Mouse (Mus musculus) spleen, adult 2 months (tissue): ENCODE data around the gene Adck2. TPM values are rescaled to one million over a fixed set of nuclear protein-coding genes. Genes with fewer than 3 reads are reported as not detected.

Experiments used
- DNase-seq, 2 experiments: peaks; one replicate each; pipeline versions ENCODE4 v3.0.0 to v3.0.0-alpha.2; 2012 to 2021; ENCODE audit warnings: low spot score in 2 of 2, low read depth in 1 of 2
- H3K27ac ChIP-seq: fragments of 200-500 bp; 2 replicates; pipeline ENCODE4 v1.5.1; 2012; ENCODE audit warnings: low read length, inconsistent platforms; ENCODE audit not compliant: insufficient read depth
- H3K27me3 ChIP-seq: fragments of 200-500 bp; 2 replicates; pipeline ENCODE4 v1.6.1; 2012; ENCODE audit warnings: mild to moderate bottlenecking, moderate library complexity, low read length, inconsistent platforms; ENCODE audit not compliant: control insufficient read depth, insufficient read depth
- H3K36me3 ChIP-seq: fragments of 200-500 bp; 2 replicates; pipeline ENCODE4 v1.6.1; 2012; ENCODE audit warnings: mild to moderate bottlenecking, low read length, inconsistent platforms; ENCODE audit not compliant: control insufficient read depth, insufficient read depth
- H3K4me1 ChIP-seq: fragments of 200-500 bp; 2 replicates; pipeline ENCODE4 v1.6.1; 2011; ENCODE audit warnings: inconsistent platforms; ENCODE audit not compliant: control insufficient read depth, insufficient read depth, insufficient read length
- H3K4me3 ChIP-seq: fragments of 200-500 bp; 2 replicates; pipeline ENCODE4 v1.5.1; 2011; ENCODE audit warnings: mild to moderate bottlenecking, inconsistent platforms; ENCODE audit not compliant: insufficient read depth, insufficient read length; ENCODE audit errors: extremely low read depth
- CTCF ChIP-seq: fragments of 200-500 bp; IDR thresholded peaks from 2 replicates; pipeline ENCODE4 v1.5.1; 2011; ENCODE audit warnings: mild to moderate bottlenecking, inconsistent platforms; ENCODE audit not compliant: insufficient read depth, insufficient read length, insufficient replicate concordance; ENCODE audit errors: extremely low read depth
- POLR2A ChIP-seq: fragments of 200-500 bp; IDR thresholded peaks from 2 replicates; pipeline ENCODE4 v1.6.1; 2011; ENCODE audit warnings: low read depth, low read length, inconsistent platforms
- WGBS: fragments of 180-500 bp; shearing (Covaris S2); methylation state at CpG from one replicate; pipeline ENCODE4 v1.1.7; 2018; 5-methylcytosine and 5-hydroxymethylcytosine counted together
- polyA plus RNA-seq: library from polyadenylated mRNA; depleted of rRNA; stranded (reverse); fragments of >200 nt; gene quantifications from 2 replicates; pipeline ENCODE4 v1.2.3, GENCODE M21; 2012; rRNA removed

Adck2 gene
- 8.6 and 14.1 TPM in 2 replicates for polyA plus RNA-seq

- Histone ChIP-seq H3K4me1 (peaks cover 10% of the 10 kb centered on the region; the same call in 1 of the 2 replicates), H3K27me3 (no peaks in the 10 kb centered on the region), H3K4me3 (peak within 1 kb of the TSS; percentile 86), H3K36me3 (peaks cover 3% of the 10 kb centered on the region), H3K27ac (peak within 1 kb of the TSS; percentile 79)
- WGBS = 2% methylated on average over 49 of the region's 49 CpGs
- DNase-seq = peak; percentile 55 to 80
- TF ChIP-seq CTCF (no peak), POLR2A (peak; percentile 57; the same call in 1 of the 2 replicates)
Measured at GRCm38 (mm10) chr6:39573791-39574554, at the start of gene Adck2. Gene Adck2, plus strand, starts transcription at chr6:39573873.

- no peaks in the 10 kb centered on the region for H3K27me3 ChIP-seq
- no peaks in the 10 kb centered on the region for H3K36me3 ChIP-seq
- peaks cover 9% of the 10 kb centered on the region for H3K4me1 ChIP-seq
- no peak for TF ChIP-seq CTCF
- no peak for TF ChIP-seq POLR2A
- no peak overlapping the region for H3K4me3 ChIP-seq
- H3K27ac ChIP-seq = no peak overlapping the region
- WGBS = 17% methylated on average over 10 of the region's 10 CpGs
- DNase-seq = peak; percentile 22 to 33
Measured at GRCm38 (mm10) chr6:39526797-39527196, 46.9 kb upstream of the Adck2 start.

- Histone ChIP-seq H3K27me3 (no peaks in the 10 kb centered on the region), H3K27ac (peak overlapping the region; percentile 33; the same call in 1 of the 2 replicates), H3K36me3 (no peaks in the 10 kb centered on the region), H3K4me3 (no peak overlapping the region), H3K4me1 (peaks cover 9% of the 10 kb centered on the region)
- no peak for TF ChIP-seq CTCF
- no peak for TF ChIP-seq POLR2A
- DNase-seq = no peak
- 82% methylated on average over 7 of the region's 7 CpGs for WGBS
Measured at GRCm38 (mm10) chr6:39527337-39527784, 46.3 kb upstream of the Adck2 start.

- H3K27ac ChIP-seq = no peak overlapping the region
- no peaks in the 10 kb centered on the region for H3K27me3 ChIP-seq
- WGBS = 45% methylated on average over 4 of the region's 4 CpGs
- H3K4me3 ChIP-seq = no peak overlapping the region
- no peaks in the 10 kb centered on the region for H3K36me3 ChIP-seq
- no peak for TF ChIP-seq CTCF
- no peak for TF ChIP-seq POLR2A
- no peak for DNase-seq
- peaks cover 9% of the 10 kb centered on the region for H3K4me1 ChIP-seq
Measured at GRCm38 (mm10) chr6:39527811-39528210, 45.9 kb upstream of the Adck2 start.

- H3K27ac ChIP-seq = no peak overlapping the region
Measured at GRCm38 (mm10) chr6:39528671-39529535, 44.8 kb upstream of the Adck2 start.

GRCm38 (mm10) chr6:39534944-39535343 is 38.7 kb upstream of the Adck2 start:
- H3K4me1 ChIP-seq = no peaks in the 10 kb centered on the region; the same call in 1 of the 2 replicates
- TF ChIP-seq POLR2A (no peak), CTCF (no peak)
- H3K4me3 ChIP-seq = no peak overlapping the region
- DNase-seq = no peak
- no peaks in the 10 kb centered on the region for H3K36me3 ChIP-seq
- H3K27ac ChIP-seq = no peak overlapping the region
- H3K27me3 ChIP-seq = no peaks in the 10 kb centered on the region

More at GRCm38 (mm10) chr6:39528671-39529535, 44.8 kb upstream of the Adck2 start:
- no peak for DNase-seq
- 78% methylated on average over 12 of the region's 12 CpGs for WGBS
- Histone ChIP-seq H3K27me3 (no peaks in the 10 kb centered on the region), H3K36me3 (no peaks in the 10 kb centered on the region), H3K4me3 (no peak overlapping the region), H3K4me1 (peaks cover 9% of the 10 kb centered on the region)
- TF ChIP-seq CTCF (no peak), POLR2A (no peak)

- no peaks in the 10 kb centered on the region for H3K27me3 ChIP-seq
- TF ChIP-seq POLR2A = no peak
- TF ChIP-seq CTCF = no peak
- DNase-seq = no peak
- H3K4me3 ChIP-seq = no peak overlapping the region
- no peak overlapping the region for H3K27ac ChIP-seq
- WGBS = 76% methylated on average over 1 of the region's 1 CpGs
- no peaks in the 10 kb centered on the region; the same call in 1 of the 2 replicates for H3K4me1 ChIP-seq
- no peaks in the 10 kb centered on the region for H3K36me3 ChIP-seq
Measured at GRCm38 (mm10) chr6:39536621-39537020, 37.1 kb upstream of the Adck2 start.
